Mouse (Mus musculus) forebrain, embryonic 13.5 days (tissue): ENCODE measurements at regions not wholly inside any gene's neighbourhood (a gene's known extent, or its start where the extent isn't known, plus 50 kb on each side); places are given as distances from the start of the nearest gene placed in this dataset.

Experiments used
- ATAC-seq: fragments of 200-750 bp; cut with Nextera tagmentation; 2 replicates; pipeline ENCODE4 v1.8.0; 2017
- H3K27ac ChIP-seq: fragments of 300-500 bp; sonication (generic); 2 replicates; pipeline ENCODE4 v1.5.1; 2015; ENCODE audit warnings: inconsistent platforms, mild to moderate bottlenecking, moderate library complexity
- H3K27me3 ChIP-seq: fragments of 300-500 bp; sonication (generic); 2 replicates; pipeline ENCODE4 v1.6.1; 2015; ENCODE audit warnings: mild to moderate bottlenecking, inconsistent platforms
- H3K36me3 ChIP-seq: fragments of 300-500 bp; sonication (generic); 2 replicates; pipeline ENCODE4 v1.6.1; 2015; ENCODE audit warnings: mild to moderate bottlenecking, inconsistent platforms; ENCODE audit not compliant: poor library complexity, severe bottlenecking
- H3K4me1 ChIP-seq: fragments of 300-500 bp; sonication (generic); 2 replicates; pipeline ENCODE4 v1.6.1; 2015; ENCODE audit warnings: inconsistent platforms
- H3K4me2 ChIP-seq: fragments of 300-500 bp; sonication (generic); 2 replicates; pipeline ENCODE4 v1.6.1; 2015; ENCODE audit warnings: inconsistent platforms, mild to moderate bottlenecking, moderate library complexity
- H3K4me3 ChIP-seq: fragments of 300-500 bp; sonication (generic); 2 replicates; pipeline ENCODE4 v1.5.1; 2015; ENCODE audit warnings: mild to moderate bottlenecking, inconsistent platforms
- H3K9ac ChIP-seq: fragments of 300-500 bp; sonication (generic); 2 replicates; pipeline ENCODE4 v1.6.1; 2015; ENCODE audit warnings: mild to moderate bottlenecking, inconsistent platforms
- H3K9me3 ChIP-seq: fragments of 300-500 bp; sonication (generic); replicated peaks from 2 replicates; pipeline ENCODE4 v1.6.1; 2016; ENCODE audit warnings: inconsistent platforms
- WGBS: fragments of 180-500 bp; shearing (Covaris S2); methylation state at CpG from one replicate; pipeline ENCODE4 v1.1.7; 2015; 5-methylcytosine and 5-hydroxymethylcytosine counted together

GRCm38 (mm10) chr16:31608964-31609363, 54.3 kb upstream of the Dlg1 start:
- Histone ChIP-seq H3K9me3 (no peaks in the 10 kb centered on the region; the same call in none of the 2 replicates), H3K36me3 (no peaks in the 10 kb centered on the region), H3K4me3 (no peak overlapping the region), H3K4me2 (no peak overlapping the region), H3K27me3 (no peaks in the 10 kb centered on the region), H3K4me1 (no peaks in the 10 kb centered on the region), H3K9ac (no peak overlapping the region), H3K27ac (no peak overlapping the region)
- whole genome bisulfite sequencing = 90% methylated on average over 7 of the region's 7 CpGs
- ATAC-seq = no peak

- Histone ChIP-seq H3K27me3 (no peaks in the 10 kb centered on the region), H3K36me3 (no peaks in the 10 kb centered on the region), H3K9ac (no peak overlapping the region), H3K4me2 (no peak overlapping the region), H3K9me3 (no peaks in the 10 kb centered on the region; the same call in none of the 2 replicates), H3K27ac (no peak overlapping the region), H3K4me1 (no peaks in the 10 kb centered on the region), H3K4me3 (no peak overlapping the region)
- no peak for ATAC-seq
- WGBS = 92% methylated on average over 10 of the region's 10 CpGs
These were observed 53.7 kb upstream of the Dlg1 start for GRCm38 (mm10) chr16:31609394-31610172.
